Mouse (Mus musculus) cerebellum, adult 18-20 months (tissue): ENCODE measurements around the gene Tmem25.

ENCODE experiments used
- DNase-seq, 2 experiments: peaks; one replicate each; pipeline ENCODE4 v3.0.0; 2021

Gene Tmem25

GRCm38 (mm10) chr9:44799102-44799957, at the start of gene Tmem25:
TSS of gene Tmem25 (minus strand) at chr9:44799307.
- DNase-seq, result peak; percentile 95 to 97

- no peak for DNase-seq
These were observed 48.3 kb upstream of the Tmem25 start for GRCm38 (mm10) chr9:44847446-44847845.

- peak; percentile 39 to 49 for DNase-seq
These were observed 42.1 kb upstream of the Tmem25 start for GRCm38 (mm10) chr9:44841241-44841640.

- DNase-seq, result peak; percentile 76 to 78
These were observed 37.3 kb upstream of the Tmem25 start for GRCm38 (mm10) chr9:44836439-44836838.

GRCm38 (mm10) chr9:44832356-44832755, 33.2 kb upstream of the Tmem25 start:
- DNase-seq, result peak; percentile 40 to 45

- no peak for DNase-seq
These were observed 31.4 kb upstream of the Tmem25 start for GRCm38 (mm10) chr9:44830506-44830905.

- DNase-seq, result no peak
These were observed 29.8 kb upstream of the Tmem25 start for GRCm38 (mm10) chr9:44828944-44829343.

- DNase-seq, result no peak
These were observed 27.6 kb upstream of the Tmem25 start for GRCm38 (mm10) chr9:44826660-44827059.

- no peak for DNase-seq
These were observed 21.1 kb upstream of the Tmem25 start for GRCm38 (mm10) chr9:44819920-44820827.

- no peak for DNase-seq
These were observed 18.4 kb upstream of the Tmem25 start for GRCm38 (mm10) chr9:44817522-44817921.

- no peak for DNase-seq
These were observed 15.1 kb upstream of the Tmem25 start for GRCm38 (mm10) chr9:44814179-44814578.

GRCm38 (mm10) chr9:44810316-44810715, 11.2 kb upstream of the Tmem25 start:
- DNase-seq, result no peak

GRCm38 (mm10) chr9:44807778-44808177, 8.7 kb upstream of the Tmem25 start:
- no peak for DNase-seq

- DNase-seq, result no peak
These were observed 8.0 kb upstream of the Tmem25 start for GRCm38 (mm10) chr9:44807141-44807540.

GRCm38 (mm10) chr9:44805536-44805935, 6.4 kb upstream of the Tmem25 start:
- DNase-seq, result no peak

GRCm38 (mm10) chr9:44804678-44805077, 5.6 kb upstream of the Tmem25 start:
- DNase-seq, result no peak

- no peak for DNase-seq
These were observed 3.8 kb upstream of the Tmem25 start, which contains the start of gene Ttc36 for GRCm38 (mm10) chr9:44802808-44803450. TSS of gene Ttc36 (minus strand) at chr9:44803072.

- no peak for DNase-seq
These were observed 2.6 kb upstream of the Tmem25 start for GRCm38 (mm10) chr9:44801669-44802068.

GRCm38 (mm10) chr9:44799958-44800324, 834 bp upstream of the Tmem25 start:
- DNase-seq, result no peak

GRCm38 (mm10) chr9:44798298-44798697, 809 bp downstream of the Tmem25 start:
- peak; percentile 40 to 42 for DNase-seq

- DNase-seq, result no peak
These were observed 6.3 kb downstream of the Tmem25 start for GRCm38 (mm10) chr9:44792842-44793241.

- DNase-seq, result peak; percentile 91 to 94
These were observed 26.1 kb downstream of the Tmem25 start for GRCm38 (mm10) chr9:44772750-44773651.
